Mouse (Mus musculus) forebrain, embryonic 10.5 days (tissue): Measurements from ENCODE around the gene Vps8. TPM values are rescaled to one million over a fixed set of nuclear protein-coding genes. Genes with fewer than 3 reads are reported as not detected.

Source experiments
- DNase-seq: peaks from one replicate; pipeline ENCODE4 v3.0.0-alpha.2; 2017; ENCODE audit warnings: low spot score; ENCODE audit errors: extremely low spot score
- H3K27ac ChIP-seq: fragments of 300-500 bp; sonication (generic); 2 replicates; pipeline ENCODE4 v1.5.1; 2016; ENCODE audit warnings: mild to moderate bottlenecking
- H3K27me3 ChIP-seq: fragments of 300-500 bp; sonication (generic); 2 replicates; pipeline ENCODE4 v1.6.1; 2016; ENCODE audit warnings: mild to moderate bottlenecking; ENCODE audit not compliant: poor library complexity, severe bottlenecking
- H3K36me3 ChIP-seq: fragments of 300-500 bp; sonication (generic); replicated peaks from 2 replicates; pipeline ENCODE4 v1.6.1; 2016; ENCODE audit warnings: mild to moderate bottlenecking, moderate library complexity
- H3K4me1 ChIP-seq: fragments of 300-500 bp; sonication (generic); 2 replicates; pipeline ENCODE4 v1.6.1; 2016
- H3K4me3 ChIP-seq: fragments of 300-500 bp; sonication (generic); 2 replicates; pipeline ENCODE4 v1.5.1; 2016; ENCODE audit warnings: mild to moderate bottlenecking, moderate library complexity
- H3K9me3 ChIP-seq: fragments of 300-500 bp; sonication (generic); 2 replicates; pipeline ENCODE4 v1.6.1; 2016; ENCODE audit warnings: mild to moderate bottlenecking, moderate library complexity
- WGBS: fragments of 180-500 bp; shearing (Covaris S2); methylation state at CpG from one replicate; pipeline ENCODE4 v1.1.7; 2016; 5-methylcytosine and 5-hydroxymethylcytosine counted together
- polyA plus RNA-seq: library from polyadenylated mRNA; unstranded; fragments of >200 nt; fragmentation: Nextera tagmentation; extraction: Ambion mirVana; gene quantifications from 2 replicates; pipeline ENCODE4 v1.2.1, GENCODE M21; 2016

The Vps8 gene
- polyA plus RNA-seq, 1 experiment from 2014 or later, result 21.0 TPM

DNA sequence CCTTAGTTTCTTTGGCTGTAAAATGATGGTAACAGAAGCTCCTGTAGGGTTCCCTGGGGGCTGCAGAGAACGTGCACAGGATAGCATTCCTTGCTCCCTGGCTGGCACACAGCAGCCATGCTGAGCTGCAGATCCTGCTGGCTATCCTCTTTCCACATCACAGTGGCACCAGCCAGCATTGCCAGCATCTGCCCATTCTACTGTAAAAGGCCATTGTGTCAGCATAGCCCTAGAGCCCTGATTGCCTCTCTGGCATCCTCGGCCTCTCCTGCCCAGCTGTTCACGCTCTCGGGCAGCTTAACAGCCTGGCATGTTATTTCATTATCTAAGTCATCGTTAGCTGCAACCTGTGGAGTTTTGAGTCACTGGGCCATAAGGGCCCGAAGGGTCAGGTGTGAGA is 204.3 kb downstream of the Vps8 start:
- WGBS, result 70% methylated on average over 6 of the region's 6 CpGs
- H3K27ac ChIP-seq, result peak overlapping the region; percentile 45

DNA sequence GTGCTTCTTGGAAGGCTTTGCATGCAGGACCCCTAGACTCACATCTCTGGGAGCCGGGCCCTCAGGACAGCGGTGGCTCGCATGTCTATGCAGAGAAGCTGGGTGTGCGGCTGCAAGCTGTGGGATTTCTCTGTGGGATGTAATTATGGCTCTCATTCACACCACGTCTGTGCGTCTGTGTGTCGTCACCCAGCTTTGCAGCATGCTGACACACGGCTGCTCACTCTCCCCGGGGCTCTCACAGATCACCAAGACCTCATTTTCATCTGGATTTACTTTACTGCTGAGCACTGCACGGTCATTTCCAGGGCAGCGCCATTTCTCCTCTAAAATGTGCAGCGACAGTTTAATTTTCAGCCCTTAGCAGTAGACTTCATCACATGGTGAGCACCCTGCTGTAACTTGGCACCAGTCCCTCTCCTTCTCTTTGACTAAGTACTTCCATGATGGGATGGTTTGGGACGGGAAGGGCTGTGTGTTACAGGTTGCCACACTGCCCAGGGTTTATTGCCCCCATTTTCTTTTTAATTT is 205.2 kb downstream of the Vps8 start:
- H3K36me3 ChIP-seq, result no peaks in the 10 kb centered on the region
- no peaks in the 10 kb centered on the region for H3K27me3 ChIP-seq
- no peak for DNase-seq
- H3K27ac ChIP-seq, result peak overlapping the region; percentile 45; the same call in 1 of the 2 replicates
- no peaks in the 10 kb centered on the region for H3K9me3 ChIP-seq
- WGBS, result 74% methylated on average over 13 of the region's 13 CpGs
- no peak overlapping the region for H3K4me3 ChIP-seq
- H3K4me1 ChIP-seq, result peaks cover 27% of the 10 kb centered on the region

More for the DNA sequence above, 204.3 kb downstream of the Vps8 start:
- no peaks in the 10 kb centered on the region for H3K27me3 ChIP-seq
- no peaks in the 10 kb centered on the region for H3K9me3 ChIP-seq
- peaks cover 27% of the 10 kb centered on the region for H3K4me1 ChIP-seq
- H3K36me3 ChIP-seq, result no peaks in the 10 kb centered on the region
- peak; percentile 13 for DNase-seq
- H3K4me3 ChIP-seq, result no peak overlapping the region

DNA sequence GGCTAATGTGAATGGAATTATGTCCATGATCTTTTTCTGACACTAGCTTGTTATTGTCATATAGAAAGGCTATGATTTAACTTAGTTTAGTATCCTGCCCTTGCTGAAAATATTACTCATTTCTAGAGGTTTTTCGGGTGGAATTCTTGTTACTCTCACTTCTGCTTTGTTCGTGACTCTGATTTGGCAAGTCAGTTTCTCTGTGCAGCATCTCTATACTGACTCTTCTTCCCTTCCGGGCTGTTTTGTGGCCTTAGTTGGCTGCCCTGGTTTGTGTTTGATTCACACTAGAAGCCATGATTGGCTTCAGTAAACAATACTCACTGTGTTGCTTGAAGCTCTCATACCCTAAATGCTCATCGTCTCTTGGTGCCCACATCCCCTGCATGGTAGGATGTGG is 207.7 kb downstream of the Vps8 start:
- DNase-seq, result no peak
- Histone ChIP-seq H3K27me3 (no peaks in the 10 kb centered on the region), H3K4me1 (peaks cover 26% of the 10 kb centered on the region), H3K9me3 (no peaks in the 10 kb centered on the region), H3K27ac (no peak overlapping the region), H3K36me3 (no peaks in the 10 kb centered on the region), H3K4me3 (no peak overlapping the region)
- 93% methylated on average over 4 of the region's 4 CpGs for WGBS

DNA sequence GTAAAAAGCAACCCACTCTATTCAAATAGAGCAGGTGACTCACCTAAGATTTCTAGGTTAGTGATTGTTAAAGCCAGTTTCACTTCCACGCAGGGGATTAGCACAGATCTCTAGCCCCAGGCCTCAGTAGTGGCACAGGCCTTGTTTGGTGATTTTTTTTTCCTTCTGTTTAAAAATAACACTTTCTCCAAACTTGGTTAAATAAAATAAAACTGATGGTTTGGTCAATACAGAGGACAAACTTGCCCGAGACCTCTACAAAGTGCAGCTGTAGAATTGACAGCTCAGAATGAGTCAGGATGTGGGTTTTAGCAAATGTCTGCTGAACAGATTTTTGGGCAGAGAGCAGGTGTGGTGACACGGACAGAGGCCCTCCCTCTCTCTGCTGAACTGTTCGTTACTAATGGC is 208.9 kb downstream of the Vps8 start:
- Histone ChIP-seq H3K36me3 (no peaks in the 10 kb centered on the region), H3K4me3 (no peak overlapping the region), H3K27me3 (no peaks in the 10 kb centered on the region), H3K27ac (no peak overlapping the region), H3K4me1 (peaks cover 15% of the 10 kb centered on the region), H3K9me3 (no peaks in the 10 kb centered on the region)
- DNase-seq, result no peak
- 85% methylated on average over 4 of the region's 4 CpGs for WGBS

DNA sequence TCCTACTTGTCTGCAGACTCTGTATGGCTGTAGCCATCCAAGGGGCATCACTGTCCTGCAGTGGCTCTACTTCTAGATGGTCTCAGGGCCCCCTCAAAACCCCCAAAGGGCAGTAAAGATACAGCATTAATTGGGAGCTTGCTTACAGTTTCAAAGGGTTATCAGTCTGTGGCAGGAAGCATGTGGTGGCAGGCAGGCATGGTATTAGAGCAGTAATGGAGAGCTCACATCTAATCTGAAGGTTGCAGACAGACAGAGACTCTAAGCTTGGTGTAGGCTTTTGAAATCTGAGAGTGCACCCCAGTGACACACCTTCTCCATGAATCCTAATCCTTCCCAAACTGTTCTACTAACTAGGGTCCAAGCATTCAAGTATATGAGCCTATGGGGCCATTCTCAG is 211.5 kb downstream of the Vps8 start:
- Histone ChIP-seq H3K4me1 (no peaks in the 10 kb centered on the region), H3K27me3 (no peaks in the 10 kb centered on the region), H3K9me3 (no peaks in the 10 kb centered on the region), H3K4me3 (no peak overlapping the region), H3K36me3 (no peaks in the 10 kb centered on the region), H3K27ac (no peak overlapping the region)
- DNase-seq, result no peak

- DNase-seq, result no peak
- H3K9me3 ChIP-seq, result no peaks in the 10 kb centered on the region
- no peaks in the 10 kb centered on the region for H3K27me3 ChIP-seq
- no peaks in the 10 kb centered on the region for H3K36me3 ChIP-seq
- no peaks in the 10 kb centered on the region for H3K4me1 ChIP-seq
- H3K27ac ChIP-seq, result no peak overlapping the region
- 92% methylated on average over 5 of the region's 5 CpGs for WGBS
- no peak overlapping the region for H3K4me3 ChIP-seq
Measured at GRCm38 (mm10) chr16:21636156-21636853, 213.4 kb downstream of the Vps8 start.

DNA sequence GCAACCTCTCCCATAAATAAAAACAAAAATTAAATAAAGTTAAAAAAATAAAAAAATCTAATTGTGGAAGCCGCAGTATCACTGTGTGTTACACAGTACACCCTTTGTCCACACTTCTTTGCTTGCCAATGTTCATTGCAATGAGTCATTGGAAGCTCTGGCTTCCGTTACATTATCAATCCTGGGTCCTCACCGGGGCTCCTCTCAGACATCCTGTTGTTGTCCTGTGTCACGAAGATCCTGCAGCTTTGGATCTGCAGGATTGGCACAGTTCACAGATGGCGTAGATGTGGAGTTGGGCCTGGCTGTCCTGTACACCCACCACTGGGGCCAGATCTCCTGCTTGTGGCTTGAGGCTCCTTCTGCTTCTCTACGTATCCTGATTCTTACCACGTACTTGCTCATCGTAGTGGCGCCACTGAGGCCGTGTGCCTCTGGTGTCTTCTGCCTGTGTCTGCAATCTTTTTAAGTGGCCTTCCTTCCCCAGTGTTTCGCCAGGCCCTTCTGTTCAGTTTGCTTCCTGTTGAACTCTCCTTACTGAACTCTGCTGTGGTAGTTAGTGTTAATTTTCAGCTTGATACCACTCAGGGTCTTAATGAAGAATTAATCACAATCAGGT is 214.4 kb downstream of the Vps8 start:
- DNase-seq, result no peak
- Histone ChIP-seq H3K36me3 (0 out of 2 replicates have a peak, but pooled peaks cover 2% of the 10 kb centered on the region), H3K27ac (no peak overlapping the region), H3K9me3 (no peaks in the 10 kb centered on the region), H3K4me1 (no peaks in the 10 kb centered on the region), H3K27me3 (no peaks in the 10 kb centered on the region), H3K4me3 (no peak overlapping the region)
- 91% methylated on average over 11 of the region's 11 CpGs for WGBS

DNA sequence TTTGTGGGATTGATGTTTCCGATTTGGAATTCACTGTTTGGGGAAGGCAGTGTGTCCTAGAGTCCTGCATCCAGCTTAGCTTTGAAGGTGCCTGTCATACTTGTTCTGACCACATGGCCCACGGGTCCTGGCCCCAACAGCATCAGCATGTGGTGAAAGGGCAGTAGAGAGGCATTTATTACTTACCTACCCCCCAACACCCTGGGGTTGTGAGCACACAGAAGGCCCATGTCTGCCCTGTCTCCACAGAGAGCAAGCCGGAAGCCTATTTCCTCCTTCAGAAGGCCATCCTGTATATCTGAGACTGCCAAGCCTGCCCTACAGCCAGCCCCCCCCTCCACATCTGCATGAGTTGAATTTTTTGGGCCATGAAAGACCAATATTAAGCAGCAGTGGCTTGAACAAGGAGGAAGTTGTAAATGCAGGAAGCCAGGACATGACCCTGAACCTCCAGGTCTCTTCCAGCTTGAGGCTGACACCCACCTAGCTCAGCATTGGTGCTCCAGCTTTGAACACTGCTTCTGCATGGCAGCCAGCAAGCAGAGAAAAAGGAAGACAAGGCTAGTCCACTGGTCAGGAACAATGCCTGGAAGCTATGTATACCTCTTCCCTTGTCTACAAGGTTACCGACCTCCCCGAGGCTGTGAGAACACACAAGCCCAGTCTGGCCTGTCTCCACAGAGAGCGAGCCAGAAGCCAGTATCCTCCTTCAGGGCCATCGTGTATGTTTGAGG is 218.0 kb downstream of the Vps8 start:
- Histone ChIP-seq H3K4me3 (no peak overlapping the region), H3K36me3 (peaks cover 13% of the 10 kb centered on the region; the same call in 1 of the 2 replicates), H3K27me3 (no peaks in the 10 kb centered on the region), H3K4me1 (peaks cover 11% of the 10 kb centered on the region), H3K27ac (0 out of 2 replicates have a peak overlapping the region, but pooled peaks have one; percentile 44), H3K9me3 (no peaks in the 10 kb centered on the region)
- whole genome bisulfite sequencing, result 84% methylated on average over 7 of the region's 7 CpGs
- DNase-seq, result no peak

- Histone ChIP-seq H3K4me1 (peaks cover 11% of the 10 kb centered on the region), H3K27me3 (no peaks in the 10 kb centered on the region), H3K27ac (peak overlapping the region; percentile 44; the same call in 1 of the 2 replicates), H3K4me3 (no peak overlapping the region), H3K9me3 (no peaks in the 10 kb centered on the region), H3K36me3 (peaks cover 13% of the 10 kb centered on the region; the same call in 1 of the 2 replicates)
- WGBS, result 83% methylated on average over 3 of the region's 3 CpGs
- DNase-seq, result no peak
Measured at GRCm38 (mm10) chr16:21641944-21642343, 219.0 kb downstream of the Vps8 start.

DNA sequence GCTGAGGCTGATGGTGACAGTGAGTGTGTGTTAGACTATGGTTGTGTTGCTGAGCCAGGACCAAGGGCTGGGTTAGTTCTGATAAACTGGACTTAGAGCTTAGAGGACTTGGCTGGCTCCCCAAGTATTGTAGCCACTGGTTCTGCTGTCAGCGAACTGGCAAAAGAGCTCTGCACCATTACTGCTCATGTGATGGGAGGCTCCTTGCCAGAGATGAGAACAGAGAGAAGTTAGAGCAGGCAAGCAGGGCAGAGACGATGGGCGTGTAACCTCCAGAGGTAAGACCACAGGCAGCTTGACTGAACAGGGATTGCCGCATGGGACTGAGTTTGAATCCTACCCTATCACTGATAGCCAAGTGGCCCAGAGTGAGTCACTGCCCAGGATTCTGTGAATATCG is 220.0 kb downstream of the Vps8 start:
- DNase-seq, result no peak
- Histone ChIP-seq H3K27ac (0 out of 2 replicates have a peak overlapping the region, but pooled peaks have one; percentile 72), H3K4me1 (peaks cover 11% of the 10 kb centered on the region), H3K9me3 (no peaks in the 10 kb centered on the region), H3K4me3 (no peak overlapping the region), H3K27me3 (no peaks in the 10 kb centered on the region), H3K36me3 (peaks cover 14% of the 10 kb centered on the region)
- WGBS, result 95% methylated on average over 5 of the region's 5 CpGs

- peaks cover 11% of the 10 kb centered on the region for H3K4me1 ChIP-seq
- WGBS, result 88% methylated on average over 2 of the region's 2 CpGs
- peak overlapping the region; percentile 72 for H3K27ac ChIP-seq
- no peak for DNase-seq
- H3K4me3 ChIP-seq, result no peak overlapping the region
- H3K9me3 ChIP-seq, result no peaks in the 10 kb centered on the region
- H3K36me3 ChIP-seq, result peaks cover 18% of the 10 kb centered on the region
- H3K27me3 ChIP-seq, result no peaks in the 10 kb centered on the region
Measured at GRCm38 (mm10) chr16:21643621-21644041, 220.7 kb downstream of the Vps8 start.

GRCm38 (mm10) chr16:21644066-21644561 is 221.2 kb downstream of the Vps8 start:
- Histone ChIP-seq H3K9me3 (no peaks in the 10 kb centered on the region), H3K4me1 (peaks cover 11% of the 10 kb centered on the region), H3K27me3 (no peaks in the 10 kb centered on the region), H3K36me3 (peaks cover 18% of the 10 kb centered on the region), H3K4me3 (no peak overlapping the region), H3K27ac (peak overlapping the region; percentile 72)
- DNase-seq, result no peak
- WGBS, result 55% methylated on average over 17 of the region's 17 CpGs
